Mouse (Mus musculus): ENCODE data around the gene Btg4.

- TF ChIP-seq MAX (IDR thresholded peaks at IDR 0.05; ENCODE audit: low read depth): no peak
- no peak for TF ChIP-seq POLR2A (IDR thresholded peaks at IDR 0.05; ENCODE audit: insufficient read length, low read depth)
Measured at GRCm38 (mm10) chr9:51021123-51021795, 39.4 kb upstream of the Btg4 start.

Data from myocyte (in vitro differentiated cells).